Mouse (Mus musculus) left cerebral cortex, postnatal 10 days (tissue): ENCODE measurements around the gene Dio2. TPM values are rescaled to one million over a fixed set of nuclear protein-coding genes. Genes with fewer than 3 reads are reported as not detected.
A peak's percentile ranks its signal among the peaks of the same experiment; 100 is the strongest.

ENCODE experiments used
- DNase-seq, 2 experiments: peaks; one replicate each; pipeline ENCODE4 v3.0.0; 2021 to 2022; ENCODE audit warnings: low spot score in 2 of 2, mixed read lengths in 1 of 2; ENCODE audit errors: extremely low spot score in 1 of 2
- intact Hi-C: fragments of 180-260 bp; cut with DNase I; formaldehyde crosslinking; loops from one replicate; pipeline ENCODE4 v1.15.1; 2025
- total RNA-seq, 2 experiments: library from RNA; stranded (reverse); gene quantifications; 2 replicates each; pipeline ENCODE4 v1.2.3; 2021

Dio2 gene
- 10 to 100 TPM; 62.5 to 74.8 TPM for total RNA-seq

- peak in 1 of 2 experiments; percentile 47 for DNase-seq
- intact Hi-C loops = loop anchor here (5.0 to 10.0 kb wide), 2 partner anchors 164 to 346 kb away; no protein-coding TSS in a partner anchor
These were observed at the start of gene Dio2 for GRCm38 (mm10) chr12:90738388-90739223. Gene Dio2 (minus strand): TSS chr12:90738438.

DNA sequence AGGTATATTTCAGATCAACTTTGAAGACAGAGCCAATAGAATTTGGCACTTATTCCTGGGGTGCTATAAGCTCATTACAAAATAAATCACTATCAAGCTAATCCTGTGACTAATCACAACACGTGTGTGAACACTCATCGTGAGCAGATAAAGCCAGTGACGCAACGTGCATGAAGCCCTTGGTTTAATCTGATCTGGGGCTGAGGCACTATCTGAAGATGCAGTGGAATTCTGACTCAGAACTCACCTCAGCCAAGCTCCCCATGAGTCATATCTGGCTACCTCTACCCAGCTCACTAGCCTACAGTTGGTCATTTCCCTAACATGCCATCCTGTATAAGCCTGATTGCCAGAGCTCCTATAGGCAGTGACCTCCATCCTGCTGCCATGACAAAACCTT is 43.2 kb upstream of the Dio2 start:
- no peak for DNase-seq
- intact Hi-C loops = no loop called here

GRCm38 (mm10) chr12:90744752-90745151 is 6.5 kb upstream of the Dio2 start:
- no peak for DNase-seq
- intact Hi-C loops = loop anchor here (5.0 kb wide), 1 partner anchor 568 kb away; no protein-coding TSS in a partner anchor

- no peak for DNase-seq
These were observed 5.4 kb upstream of the Dio2 start for GRCm38 (mm10) chr12:90743633-90744032.

GRCm38 (mm10) chr12:90740468-90740867 is 2.2 kb upstream of the Dio2 start:
- peak; percentile 31 to 71 for DNase-seq
- intact Hi-C loops = loop anchor here (5.0 kb wide), 1 partner anchor 572 kb away; no protein-coding TSS in a partner anchor

More at GRCm38 (mm10) chr12:90743633-90744032, 5.4 kb upstream of the Dio2 start:
- intact Hi-C loops = loop anchor here (5.0 kb wide), 1 partner anchor 569 kb away; no protein-coding TSS in a partner anchor

DNA sequence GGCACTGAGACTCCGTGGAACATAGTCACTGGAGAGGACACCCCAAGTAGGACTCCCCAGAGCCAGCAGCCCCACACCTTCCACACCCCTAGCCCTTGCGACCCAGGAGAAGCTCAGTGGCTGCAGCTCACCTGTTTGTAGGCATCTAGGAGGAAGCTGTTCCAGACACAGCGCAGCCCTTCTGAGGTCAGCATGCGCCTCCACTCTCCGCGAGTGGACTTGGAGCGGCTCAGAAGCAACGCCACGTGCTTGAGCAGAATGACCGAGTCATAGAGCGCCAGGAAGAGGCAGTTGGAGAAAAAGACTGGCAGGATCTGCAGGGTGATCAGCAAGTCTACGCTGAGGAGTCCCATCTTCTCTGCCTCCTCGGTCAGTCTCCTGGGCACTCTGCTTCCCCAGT is 306 bp downstream of the Dio2 start:
- peak in 1 of 2 experiments; percentile 18 for DNase-seq
- intact Hi-C loops = loop anchor here (5.0 to 10.0 kb wide), 2 partner anchors 164 to 347 kb away; no protein-coding TSS in a partner anchor

DNA sequence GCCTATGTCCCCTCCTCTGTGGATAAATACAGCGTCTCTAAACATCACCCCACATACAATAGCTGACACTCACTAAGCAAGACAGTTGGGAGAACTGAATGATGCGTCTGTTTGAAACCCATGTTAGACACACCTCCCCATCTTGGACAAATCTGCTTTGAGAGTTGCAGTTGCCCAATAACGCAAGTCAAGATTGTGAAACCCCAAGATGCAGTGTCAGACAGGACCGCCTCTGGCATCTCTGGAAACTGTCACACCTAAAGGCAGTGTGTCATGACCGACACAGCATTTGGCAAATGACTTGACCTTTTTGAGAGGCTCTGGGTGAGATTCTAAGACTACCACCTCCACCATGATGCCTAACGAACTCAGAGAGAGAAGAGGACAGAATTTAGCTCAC is 2.8 kb downstream of the Dio2 start:
- intact Hi-C loops = loop anchor here (5.0 to 10.0 kb wide), 2 partner anchors 167 to 349 kb away; no protein-coding TSS in a partner anchor
- no peak for DNase-seq

DNA sequence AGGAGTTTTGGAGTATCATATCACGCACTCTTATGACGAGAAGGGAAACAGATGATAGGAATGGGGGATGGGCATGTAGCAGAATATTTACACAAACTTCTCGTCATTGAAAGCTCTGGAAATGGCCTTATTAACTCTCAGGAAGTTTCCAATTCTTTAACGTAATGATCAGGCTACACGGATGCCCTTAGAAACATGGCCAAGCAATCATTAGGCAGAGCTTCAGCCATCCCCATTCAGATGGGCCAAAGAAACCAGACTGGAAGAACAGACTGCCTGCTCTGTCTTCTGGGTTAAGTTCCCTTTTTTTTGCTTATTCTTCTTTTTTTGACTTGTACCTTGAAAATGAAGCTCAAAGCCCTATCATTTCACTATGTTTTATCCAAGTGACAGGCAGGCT is 3.7 kb downstream of the Dio2 start:
- DNase-seq = no peak
- intact Hi-C loops = loop anchor here (10.0 kb wide), 1 partner anchor 350 kb away; no protein-coding TSS in a partner anchor

- DNase-seq = no peak
- intact Hi-C loops = loop anchor here (10.0 kb wide), 1 partner anchor 351 kb away; no protein-coding TSS in a partner anchor
These were observed 4.5 kb downstream of the Dio2 start for GRCm38 (mm10) chr12:90733721-90734120.

GRCm38 (mm10) chr12:90729648-90730047 is 8.6 kb downstream of the Dio2 start:
- peak in 1 of 2 experiments; percentile 66 for DNase-seq
- intact Hi-C loops = loop anchor here (5.0 to 10.0 kb wide), 2 partner anchors 162 to 355 kb away; no protein-coding TSS in a partner anchor

GRCm38 (mm10) chr12:90725107-90725506 is 13.1 kb downstream of the Dio2 start:
- no peak for DNase-seq
- intact Hi-C loops = loop anchor here (5.0 kb wide), 1 partner anchor 158 kb away; no protein-coding TSS in a partner anchor

DNA sequence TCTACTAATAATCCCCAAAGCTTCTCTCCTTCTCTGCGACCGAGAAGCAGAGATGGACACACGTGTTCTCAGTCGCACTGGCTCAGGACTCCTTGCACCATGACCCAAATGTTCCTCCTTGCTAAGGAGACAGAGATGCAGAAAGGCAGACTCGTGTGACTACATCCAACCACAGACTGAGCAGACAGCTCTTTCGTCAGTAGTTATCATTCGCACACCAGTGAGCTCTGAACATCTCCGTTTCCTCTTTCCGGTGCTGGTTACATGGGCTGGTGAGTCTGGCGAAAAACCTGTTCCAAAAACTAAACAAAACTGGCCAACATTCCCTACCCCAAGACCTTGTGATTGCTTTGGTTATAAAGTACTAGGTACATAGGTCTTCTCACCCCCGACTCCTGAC is 13.6 kb downstream of the Dio2 start:
- intact Hi-C loops = loop anchor here (5.0 kb wide), 1 partner anchor 157 kb away; no protein-coding TSS in a partner anchor
- DNase-seq = no peak

DNA sequence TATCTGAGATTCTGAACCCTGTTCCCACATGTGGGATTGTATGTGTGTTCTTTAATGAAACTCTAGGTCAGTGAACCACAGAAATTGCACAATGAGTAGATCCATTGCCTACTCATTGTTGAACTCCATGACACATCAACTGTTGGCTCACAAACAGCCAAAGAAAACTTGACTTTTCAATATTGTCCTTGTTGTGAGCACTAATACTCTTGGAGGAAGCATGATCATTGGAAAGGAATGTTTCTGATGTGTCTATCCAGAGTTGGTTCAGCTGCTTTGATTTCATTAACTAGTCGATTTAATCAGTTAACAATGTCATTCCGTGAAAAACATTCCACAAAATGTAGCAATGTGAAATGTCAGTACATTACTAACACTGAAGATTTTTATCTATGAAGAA is 44.1 kb downstream of the Dio2 start:
- intact Hi-C loops = no loop called here
- DNase-seq = no peak
